Mouse (Mus musculus) ES-Bruce4 (cell line): ENCODE measurements around the gene Trim47.

ENCODE experiments used
- CTCF ChIP-seq: IDR thresholded peaks from one replicate; pipeline ENCODE4 v1.8.1; 2011; ENCODE audit warnings: low read depth, low read length
- POLR2A ChIP-seq: IDR thresholded peaks from one replicate; pipeline ENCODE4 v1.8.1; 2011; ENCODE audit warnings: low read length; ENCODE audit not compliant: insufficient read depth

DNA sequence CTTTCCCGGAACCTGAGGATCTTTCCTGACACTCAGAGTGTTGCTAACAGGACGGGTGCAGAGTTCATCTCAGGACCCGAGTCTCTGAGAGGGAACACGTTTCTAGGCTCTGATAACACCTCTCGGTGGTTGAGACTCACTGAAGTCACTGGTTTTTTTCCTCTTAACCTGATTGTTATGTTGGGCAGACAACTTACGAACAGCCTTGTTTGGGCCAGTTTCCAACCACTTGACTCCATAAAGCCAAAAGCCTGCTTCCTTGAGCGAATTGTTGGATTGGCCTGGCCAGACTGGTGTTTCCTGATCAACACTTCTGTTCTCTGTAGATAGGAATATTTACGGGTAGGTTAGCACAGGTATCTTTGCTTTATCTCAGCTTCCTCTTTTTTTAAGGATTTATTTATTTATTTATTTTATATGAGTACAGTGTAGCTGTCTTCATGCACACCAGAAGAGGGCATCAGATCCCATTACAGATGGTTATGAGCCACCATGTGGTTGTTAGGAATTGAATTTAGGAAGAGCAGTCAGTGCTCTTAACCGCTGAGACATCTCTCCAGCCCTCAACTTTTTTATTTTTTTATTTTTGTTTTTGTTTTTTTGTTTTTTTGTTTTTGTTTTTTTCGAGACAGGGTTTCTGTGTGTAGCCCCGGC lies 38.1 kb downstream of the Trim47 start:
- TF ChIP-seq CTCF (no peak), POLR2A (no peak)
